Mouse (Mus musculus) kidney, postnatal 10 days (tissue): ENCODE data around the gene Rmi2.
A peak's percentile ranks its signal among the peaks of the same experiment; 100 is the strongest.
"Not testable (repeated sequence)": the region's sequence is repeated elsewhere in the genome, so short reads cannot be mapped to it uniquely, and the experiment has no call there.

Source experiments
- DNase-seq: peaks from one replicate; pipeline ENCODE4 v3.0.0; 2021; ENCODE audit warnings: mixed read lengths

Rmi2 gene

DNA sequence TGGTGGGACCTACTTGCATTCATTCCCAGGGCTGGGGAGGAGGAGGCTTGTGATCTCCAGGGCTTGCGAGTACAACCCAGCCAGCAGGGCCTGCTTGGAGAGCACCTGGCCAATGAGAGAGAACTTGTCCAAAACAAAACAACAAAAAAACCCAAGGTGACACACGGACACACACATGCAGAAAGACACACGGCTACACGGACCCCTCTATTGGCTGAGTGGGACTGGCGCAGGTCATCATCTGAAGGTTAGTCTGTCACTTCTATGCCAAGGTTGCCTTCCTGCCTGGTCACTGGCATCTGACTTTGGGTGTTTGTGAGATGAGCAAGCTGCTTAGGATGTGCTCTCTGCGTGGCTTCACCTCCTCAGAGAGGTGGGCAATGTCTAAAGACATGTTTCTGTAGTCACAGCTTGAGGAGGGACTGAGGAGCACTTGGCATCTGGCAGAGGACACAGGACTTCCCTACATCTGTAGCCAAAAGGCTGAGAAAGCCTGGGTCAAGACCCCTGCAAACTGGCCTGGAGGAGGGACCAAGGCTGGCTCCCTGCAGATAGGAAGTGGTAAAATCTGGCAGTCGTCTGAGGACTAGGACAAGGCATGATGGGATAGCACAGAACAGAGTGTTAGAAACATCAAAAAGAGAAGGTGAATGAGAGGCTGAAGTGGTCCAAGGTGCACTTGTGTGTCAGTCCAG, 6.9 kb upstream of the Rmi2 start:
- no peak for DNase-seq

DNA sequence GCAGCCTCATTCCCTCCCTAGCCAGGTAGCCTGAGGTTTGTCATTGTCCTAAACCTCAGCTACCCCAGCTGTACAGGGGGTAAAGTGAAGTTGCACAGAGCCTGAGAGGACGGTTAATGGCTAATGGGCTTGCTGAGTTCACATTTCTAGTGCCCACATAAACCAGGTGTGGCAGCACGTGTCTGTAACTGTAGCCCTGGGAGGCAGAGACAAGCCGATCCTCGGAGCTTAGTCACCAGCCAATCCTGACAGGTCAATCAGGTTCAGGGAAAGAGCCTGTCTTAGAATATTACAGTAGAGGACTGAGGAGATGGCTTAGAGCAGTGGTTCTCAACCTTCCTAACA, 6.4 kb upstream of the Rmi2 start:
- DNase-seq: no peak

DNA sequence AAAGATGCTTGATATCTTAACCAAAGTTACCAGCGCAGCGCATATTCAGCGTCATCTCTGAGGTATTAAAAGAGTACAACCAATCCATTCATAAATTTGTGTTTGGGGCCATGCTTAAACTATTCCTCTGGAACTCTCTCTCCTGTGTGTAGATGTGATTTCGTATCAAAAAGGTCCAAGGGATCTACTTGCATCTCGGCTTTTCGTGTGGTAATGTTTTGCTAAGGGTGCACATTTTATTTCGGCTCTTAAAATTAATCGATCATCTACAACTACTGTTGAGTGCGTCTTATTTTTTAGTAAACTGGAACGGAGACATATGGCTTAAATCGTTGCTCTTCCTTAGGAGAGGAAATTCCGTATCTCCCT, 333 bp upstream of the Rmi2 start:
- DNase-seq: no peak

DNA sequence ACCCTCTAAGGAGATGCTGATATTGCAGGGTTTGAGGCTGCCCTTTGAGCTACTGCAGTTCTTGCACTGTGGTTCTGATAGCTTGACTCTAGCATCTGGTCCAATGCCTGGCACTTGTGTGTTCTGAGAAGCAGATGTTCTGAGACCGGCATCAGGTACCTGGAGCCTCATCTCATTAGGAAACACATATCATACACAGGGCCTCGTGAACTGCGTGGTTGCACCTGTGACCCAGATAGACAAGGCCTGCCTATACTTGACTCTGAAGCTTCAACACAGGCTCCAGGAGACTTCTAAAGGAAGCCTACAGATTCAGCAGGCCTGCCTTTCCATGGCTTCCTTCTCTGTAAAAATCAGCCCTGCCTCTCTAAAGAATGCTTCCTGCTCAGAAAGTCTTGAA, 1.5 kb downstream of the Rmi2 start:
- no peak for DNase-seq

DNA sequence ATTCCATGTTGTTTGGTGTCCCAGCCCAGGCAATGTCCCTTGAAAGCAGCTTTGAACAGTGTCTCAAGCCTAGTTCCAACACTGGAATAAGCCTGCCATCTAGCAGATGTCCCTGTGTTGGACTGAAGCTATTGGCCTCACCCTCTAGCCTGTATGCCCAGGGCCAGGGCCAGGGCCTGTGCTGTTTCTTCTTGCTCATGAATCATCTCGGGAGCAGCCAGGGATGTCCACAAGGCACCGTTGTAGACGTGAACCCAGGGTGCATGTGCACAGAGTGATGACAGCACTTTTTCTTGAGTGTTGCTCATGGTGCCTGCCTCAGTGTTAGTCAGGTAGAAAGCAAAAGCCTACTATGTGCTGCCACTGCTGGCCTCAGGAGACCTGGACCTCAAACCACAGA, 2.4 kb downstream of the Rmi2 start:
- DNase-seq: no peak

DNA sequence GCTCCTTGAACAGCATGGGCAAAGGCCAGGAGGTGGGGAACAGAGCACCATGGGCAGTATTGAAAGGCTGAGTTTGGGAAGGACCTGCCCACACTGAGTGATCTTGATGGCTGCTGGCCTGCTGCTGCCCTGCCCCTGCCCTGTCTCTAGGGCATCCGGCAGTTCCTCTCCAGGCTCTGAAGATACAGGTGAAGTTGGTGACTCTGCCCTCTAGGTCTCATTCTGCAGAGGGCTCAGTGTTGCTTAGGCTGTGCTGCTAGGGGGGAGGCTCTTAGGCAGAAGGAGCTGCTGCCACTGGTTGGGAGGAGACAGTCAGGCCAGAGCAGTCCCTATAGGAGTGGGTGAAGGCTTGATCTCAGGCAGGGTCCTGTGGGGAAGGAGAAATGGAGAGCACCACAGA, 3.0 kb downstream of the Rmi2 start:
- DNase-seq: no peak

DNA sequence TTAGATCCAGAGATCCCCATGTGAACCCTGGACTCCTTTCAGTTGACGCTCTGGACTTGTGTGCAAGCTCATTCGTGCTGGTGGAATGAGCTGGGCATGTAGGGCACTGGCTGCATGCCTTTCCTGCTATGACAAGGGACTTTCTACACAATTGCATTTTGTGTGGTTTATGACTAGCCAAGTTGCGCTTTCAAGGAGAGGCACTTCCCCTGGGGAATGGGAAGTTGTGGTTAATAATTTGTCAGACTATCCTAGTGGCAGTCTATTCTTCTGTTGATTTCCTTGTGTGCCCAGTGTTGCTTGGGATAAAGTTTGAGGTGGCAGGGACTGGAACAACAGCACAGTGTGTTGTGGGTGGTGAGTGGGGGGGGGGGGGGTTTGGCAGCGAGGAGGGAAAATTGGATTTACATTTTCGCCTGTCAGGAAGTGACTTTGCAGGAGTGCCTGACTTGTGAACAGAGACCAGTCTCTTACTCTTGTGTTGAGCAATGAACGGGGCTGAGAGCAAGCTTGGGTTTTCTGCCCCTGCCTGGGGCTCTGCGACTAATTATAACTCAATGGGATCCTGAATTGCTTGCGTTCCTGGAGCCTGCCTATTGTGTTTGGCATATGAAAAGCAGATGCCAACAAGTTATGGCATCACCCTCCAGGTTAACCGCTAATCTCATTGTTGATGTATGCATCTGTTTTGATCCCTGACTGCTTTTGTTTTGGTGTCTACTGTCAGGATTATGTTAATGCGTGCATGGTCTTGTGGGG, 3.8 kb downstream of the Rmi2 start:
- DNase-seq: no peak

DNA sequence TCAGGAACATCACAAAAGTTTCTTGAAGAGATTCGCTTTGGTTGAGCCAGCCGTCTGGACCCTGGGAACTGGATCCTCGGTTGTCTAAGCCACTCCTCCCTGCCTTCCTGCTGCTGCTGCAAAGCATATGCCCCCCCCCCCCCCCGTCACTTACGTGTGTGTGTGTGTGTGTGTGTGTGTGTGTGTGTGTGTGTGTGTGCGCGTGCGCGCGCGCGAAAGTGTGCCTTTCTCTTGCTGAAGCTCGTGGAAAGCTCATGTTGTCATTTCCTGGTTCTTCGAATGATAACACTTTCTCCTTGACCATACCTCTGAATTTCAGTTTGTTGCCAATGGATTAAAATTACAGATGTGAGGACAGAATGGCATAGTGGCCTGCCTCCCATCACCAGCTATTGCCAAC, 5.2 kb downstream of the Rmi2 start:
- DNase-seq: no peak

DNA sequence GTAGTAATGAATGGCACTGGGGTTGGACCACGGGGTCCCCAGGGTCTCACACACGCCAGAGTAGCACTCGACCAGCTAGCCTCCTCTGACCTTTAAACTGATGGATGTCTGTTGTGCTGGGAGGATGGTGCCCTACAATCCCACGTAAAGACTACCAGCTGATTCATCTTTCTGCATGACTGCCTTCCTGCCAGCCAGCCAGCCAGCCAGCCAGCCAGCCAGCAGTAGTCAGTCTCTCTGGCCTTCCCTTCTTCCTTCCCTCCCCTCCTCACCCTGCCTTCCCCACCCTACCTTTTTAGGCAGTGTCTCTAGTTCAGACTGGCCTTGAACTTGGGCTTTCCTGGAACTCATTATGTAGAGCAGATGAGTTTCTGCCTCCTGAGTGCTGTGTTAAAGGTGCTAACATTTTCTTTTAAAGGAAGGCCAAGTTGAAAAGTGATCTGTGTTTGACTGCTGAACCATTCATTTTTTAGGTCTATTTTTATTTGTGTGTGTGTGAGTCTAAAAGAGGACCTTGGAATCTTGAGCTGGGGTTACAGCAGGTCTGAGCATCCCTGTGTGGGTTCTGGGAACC, 7.5 kb downstream of the Rmi2 start:
- DNase-seq: peak; percentile 52

DNA sequence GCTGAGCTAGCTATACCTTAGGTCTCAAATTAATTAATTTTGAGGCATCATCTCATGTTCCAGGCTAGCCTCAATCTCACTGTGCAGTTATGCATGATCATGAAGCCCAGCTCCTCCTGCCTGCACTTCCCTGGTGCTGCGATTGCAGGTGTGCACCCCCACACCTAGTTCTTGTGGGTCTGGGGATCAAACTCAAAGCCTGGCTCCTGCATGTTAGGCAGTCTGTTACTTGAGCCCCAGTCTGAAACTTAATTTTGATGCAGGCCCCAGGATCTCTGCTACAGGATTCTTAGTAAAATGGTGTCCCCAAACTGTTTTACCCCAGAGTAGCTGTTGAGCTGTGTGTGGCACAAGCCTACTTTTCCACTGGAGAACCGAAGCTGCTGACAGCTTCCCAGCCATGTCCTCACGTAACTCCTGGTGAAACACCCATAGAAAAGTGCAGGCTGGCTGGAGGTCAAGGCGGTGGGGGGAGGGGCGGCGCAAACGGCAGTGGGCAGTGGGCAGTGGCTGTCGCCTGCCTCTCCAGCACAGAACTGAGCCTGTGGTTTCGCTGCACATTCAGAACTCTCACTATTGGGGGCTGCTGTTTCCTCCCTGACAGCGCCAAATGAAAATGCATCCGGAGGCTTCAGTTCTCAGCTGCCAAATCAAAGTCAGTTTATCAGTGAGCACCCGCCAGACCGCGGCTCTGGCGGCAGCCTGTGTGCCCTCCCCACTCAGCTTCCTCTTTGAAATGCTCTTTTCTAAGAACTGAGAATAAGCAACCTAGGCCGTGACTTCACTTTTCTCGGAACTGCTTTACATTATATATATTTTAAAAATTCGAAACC, 8.8 kb downstream of the Rmi2 start:
- DNase-seq: peak; percentile 69

DNA sequence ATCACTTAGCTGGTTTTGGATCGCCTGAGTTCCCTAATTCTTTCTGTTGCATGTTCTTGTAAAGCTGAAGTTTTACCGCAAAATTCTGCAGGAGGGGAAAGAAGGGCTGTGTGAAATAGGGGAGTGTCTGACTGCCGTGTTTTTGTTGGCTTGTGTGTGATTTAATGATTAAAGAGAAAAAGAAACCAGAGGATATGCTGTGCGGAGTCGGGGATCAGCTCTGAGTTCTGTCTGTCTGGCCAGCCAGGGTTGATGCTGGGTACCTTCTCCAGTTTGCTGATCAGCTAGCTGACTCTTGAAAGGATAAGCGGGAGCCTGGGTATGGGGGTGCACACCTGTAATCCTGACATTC, 9.4 kb downstream of the Rmi2 start:
- DNase-seq: no peak

DNA sequence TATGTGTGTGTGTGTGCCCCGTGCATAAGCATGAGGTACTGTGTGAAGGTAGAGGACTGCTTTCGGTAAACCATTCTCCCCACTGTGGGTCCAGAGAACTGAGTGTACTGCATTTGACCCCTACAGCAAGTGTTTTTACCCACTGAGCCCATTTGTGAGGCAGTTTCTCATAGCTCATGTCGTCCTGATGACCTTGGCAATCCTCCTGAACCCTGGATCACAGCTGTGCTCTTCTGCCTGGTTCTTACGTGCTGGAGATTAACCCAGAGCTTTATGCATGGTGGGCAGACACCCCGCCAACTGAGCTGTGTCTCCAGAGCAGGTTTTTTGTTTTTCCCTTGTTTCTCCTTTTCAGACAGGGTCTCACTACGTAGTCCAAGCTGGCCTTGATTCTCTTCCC, 11.1 kb downstream of the Rmi2 start:
- no peak for DNase-seq

DNA sequence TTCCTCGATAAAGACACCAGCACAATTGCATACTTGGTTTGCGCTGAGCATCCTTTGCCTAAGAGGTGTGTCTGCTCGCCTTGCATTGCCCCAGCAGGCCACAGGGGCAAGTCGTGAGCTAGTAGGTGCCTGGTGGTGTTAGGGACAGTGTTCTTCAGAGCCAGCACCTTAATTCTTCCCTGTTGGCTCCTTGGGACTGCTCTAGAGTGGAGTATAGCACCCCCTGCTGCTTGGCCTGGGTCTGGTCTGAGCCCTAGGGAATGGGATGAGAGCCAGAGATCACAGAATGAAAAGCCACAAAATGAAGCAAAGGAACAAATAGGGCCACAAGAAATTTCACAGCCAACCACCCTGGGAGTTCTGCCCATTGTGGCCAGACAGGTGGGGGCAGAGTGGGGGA, 11.6 kb downstream of the Rmi2 start:
- DNase-seq: peak; percentile 84

DNA sequence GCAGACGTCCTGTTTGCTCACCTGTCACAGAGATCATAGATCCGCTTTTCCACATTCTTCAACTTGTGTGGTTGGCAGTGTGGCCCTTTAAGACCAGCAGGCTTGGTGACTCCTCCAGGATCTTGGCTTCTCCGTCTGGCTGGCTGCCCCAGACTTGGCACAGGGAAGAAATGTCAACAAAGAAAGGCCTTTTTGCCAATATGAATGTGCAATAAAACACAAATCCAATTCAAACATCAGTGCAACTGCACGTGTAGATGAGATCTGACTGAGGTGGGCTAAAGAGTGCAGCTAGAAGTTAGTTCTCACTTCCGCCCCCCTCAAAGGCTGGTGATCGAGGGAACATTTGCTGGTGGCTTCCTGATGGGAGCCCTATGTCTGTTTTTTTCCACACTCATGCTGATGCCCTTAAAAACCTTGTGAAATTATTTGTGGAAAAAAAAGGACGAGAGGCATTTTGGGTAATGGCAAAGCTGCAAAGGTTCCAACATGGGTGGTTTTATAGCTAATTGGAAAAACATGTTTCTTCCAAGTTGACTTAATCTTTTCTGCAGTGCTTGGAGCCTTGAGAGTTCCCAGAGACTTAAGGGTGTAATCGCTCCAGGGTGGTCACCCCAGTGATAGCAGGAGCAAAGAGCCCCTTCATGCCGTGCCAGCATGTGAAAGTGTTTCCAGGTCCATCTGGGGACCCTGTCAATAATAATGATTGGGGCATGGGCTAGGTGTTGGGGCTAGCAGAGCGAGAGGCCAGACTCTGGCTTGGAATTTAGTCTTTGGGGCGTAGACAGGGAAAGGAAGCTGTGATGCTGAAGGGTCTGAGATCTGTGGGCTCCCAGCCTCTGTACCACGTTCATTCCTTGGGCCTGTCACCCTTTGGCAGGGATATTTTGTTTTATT, 15.4 kb downstream of the Rmi2 start:
- DNase-seq: peak; percentile 66

DNA sequence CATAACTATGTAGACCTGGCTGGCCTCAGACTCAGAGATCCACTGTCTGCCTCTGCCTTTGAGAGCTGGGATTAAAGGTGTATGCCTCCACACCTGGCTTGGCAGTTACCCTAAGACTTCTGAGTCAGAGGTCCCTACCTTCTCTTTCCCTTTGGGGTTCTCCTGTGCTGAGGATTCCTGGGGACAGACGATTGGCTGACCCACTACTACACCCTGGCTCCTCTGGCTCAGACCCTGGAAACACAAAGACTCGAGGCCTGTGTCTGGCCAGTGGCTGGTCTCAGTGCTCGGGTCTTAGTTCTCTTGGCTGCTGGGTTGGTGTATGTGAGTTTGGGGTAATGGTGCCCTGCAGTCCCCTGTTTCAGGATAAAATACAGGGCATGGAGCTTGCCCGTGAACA, 16.0 kb downstream of the Rmi2 start:
- DNase-seq: no peak

DNA sequence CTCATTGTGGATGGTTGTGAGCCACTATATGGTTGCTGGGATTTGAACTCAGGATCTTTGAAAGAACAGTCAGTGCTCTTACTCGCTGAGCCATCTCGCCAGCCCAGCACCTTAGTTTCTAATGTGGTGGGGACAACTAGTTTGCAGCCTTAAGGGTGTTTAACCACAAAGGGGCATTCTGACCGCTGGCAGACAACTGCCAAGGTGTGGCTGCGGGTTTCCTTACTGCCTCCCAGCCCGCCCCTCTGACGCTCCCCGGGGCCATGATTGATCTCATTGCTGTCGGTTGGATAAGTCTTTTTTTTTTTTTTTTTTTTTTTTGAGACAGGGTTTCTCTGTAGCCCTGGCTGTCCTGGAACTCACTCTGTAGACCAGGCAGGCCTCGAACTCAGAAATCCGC, 17.4 kb downstream of the Rmi2 start:
- not testable (repeated sequence) for DNase-seq

DNA sequence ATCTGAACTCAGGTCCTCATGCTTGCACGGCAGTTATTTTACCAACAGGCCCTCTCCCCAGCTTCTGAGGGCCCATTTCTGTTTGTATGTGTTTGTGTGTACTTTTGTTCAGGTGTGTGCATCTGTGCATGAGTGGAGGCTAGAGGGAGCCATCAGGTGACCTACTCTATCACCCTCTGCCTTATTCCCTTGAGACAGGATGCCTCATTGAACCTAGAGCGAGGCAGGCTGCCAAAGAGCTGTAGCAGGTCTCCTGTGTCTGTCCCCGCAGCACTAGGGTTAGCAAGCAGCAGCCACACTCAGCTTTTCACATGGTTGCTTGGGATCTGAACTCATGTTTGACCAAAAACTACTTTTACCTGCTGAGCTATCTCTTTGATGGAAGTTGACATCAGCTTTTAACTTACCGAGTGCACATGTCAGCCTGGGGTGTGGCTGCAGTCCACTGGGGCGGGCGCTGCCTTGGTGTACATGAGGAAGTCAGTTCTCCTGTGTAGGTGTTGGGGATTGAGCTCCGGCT, 24.9 kb downstream of the Rmi2 start:
- DNase-seq: no peak

DNA sequence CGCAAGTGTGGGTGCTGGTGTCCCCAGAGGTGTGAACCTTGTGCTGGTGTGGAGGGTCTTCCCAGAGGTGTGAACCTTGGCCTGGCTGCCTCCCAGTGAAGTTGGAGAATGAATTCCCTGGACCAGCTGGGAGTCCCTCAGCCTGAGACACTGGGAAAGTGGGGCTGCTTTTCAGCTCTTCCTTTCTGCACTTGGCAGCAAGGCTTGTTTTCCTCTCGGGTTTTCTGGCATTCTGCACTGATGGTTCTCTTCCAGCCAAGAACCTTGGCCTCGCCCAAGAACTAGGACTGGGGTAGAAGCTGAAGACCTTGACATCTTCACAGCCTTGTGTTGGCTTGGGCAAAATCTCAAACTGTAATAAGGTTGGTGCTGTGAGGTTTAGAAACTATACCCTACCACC, 26.5 kb downstream of the Rmi2 start:
- DNase-seq: no peak

DNA sequence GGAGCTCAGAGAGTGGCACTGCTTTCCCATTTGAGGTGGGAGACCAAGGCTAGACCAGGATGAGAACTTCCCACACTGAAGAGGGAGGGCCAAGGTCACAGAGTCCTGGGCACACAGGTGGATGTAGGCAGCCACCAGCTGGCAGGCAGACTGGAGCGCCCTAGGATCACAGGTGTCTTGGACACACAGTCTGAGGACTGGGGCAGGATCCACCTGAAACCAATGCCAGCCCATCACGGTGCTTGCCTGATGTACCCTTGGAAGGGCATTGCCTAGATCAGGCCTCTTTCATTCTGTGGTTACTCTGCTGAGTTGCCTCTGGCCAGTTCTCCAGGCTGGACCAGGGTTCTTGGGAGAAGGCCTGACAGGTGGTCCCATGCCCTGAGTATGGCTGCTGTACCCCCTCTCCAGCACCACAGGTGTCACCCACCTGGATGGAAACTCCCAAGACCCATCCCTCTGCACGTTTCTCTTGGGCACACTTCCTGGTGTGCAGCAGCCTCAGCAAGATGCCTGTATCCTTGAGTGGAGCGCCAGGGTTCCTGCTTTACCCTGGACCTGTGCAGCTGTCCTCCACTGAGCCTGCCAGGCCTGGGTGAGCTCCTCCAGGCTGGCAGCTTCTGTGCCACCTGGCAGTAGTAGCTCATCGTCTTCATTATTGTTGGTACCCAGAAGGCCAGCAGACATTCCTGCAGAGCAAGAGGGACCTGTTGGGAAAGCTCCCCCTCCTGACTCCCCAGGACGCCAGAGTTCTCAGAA, 30.2 kb downstream of the Rmi2 start:
- no peak for DNase-seq

DNA sequence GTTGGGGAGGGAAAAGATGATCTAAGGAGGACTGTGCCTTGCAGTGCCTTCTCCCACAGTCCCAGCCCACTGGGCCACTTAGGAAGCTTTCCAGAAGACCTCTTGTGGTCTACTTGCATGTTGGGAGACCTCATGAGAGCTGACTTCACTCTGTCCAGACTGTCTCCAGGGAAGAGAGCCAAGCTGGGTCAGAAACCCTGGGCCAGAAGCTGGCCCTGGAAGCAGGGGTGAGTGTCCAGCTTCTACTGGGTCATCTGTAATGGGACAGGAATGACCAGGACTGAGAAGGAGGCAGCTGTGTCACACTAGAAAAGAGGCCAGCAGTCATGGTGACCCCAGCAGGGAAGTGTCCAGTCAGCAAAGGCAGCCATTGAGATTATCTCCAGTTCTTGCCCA, 30.7 kb downstream of the Rmi2 start:
- peak; percentile 43 for DNase-seq

DNA sequence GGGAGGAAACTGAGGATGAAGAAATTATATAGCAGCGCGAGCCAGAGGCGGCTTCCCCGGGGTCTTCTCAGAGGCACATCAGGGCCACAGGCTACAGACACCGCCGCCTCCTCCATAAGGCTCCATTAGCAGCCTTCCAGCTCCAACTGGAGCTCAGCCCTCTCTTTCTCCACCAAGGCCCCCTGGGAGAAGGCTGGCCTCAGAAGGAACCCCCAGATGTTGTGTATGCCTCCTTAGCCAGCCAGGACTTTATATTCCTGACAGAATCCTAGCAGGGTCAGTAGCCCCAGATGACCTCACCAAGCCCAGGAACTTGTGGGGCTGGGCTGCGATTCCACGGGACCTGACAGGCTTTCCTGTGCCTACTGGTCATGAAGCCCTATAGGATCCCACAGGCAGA, 32.0 kb downstream of the Rmi2 start:
- DNase-seq: no peak

DNA sequence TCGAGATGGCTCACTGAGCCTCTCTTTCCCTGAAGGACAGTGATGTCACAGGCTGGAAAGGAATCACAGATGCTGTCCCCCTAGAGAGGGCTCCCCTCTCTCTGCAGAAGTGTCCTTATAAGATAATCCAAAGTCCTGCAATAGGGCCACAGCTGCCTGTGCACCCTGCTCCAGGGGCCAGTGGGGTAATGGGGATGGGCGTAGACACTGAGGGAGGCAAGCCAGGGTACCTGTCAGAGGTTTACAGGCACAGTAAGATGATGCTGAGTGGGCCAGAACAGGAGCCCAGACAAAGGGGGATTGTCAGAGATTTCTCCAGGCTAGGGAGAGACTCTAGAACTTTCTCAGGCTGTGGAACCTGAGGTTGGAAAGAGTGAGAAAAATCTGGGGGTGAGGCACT, 32.6 kb downstream of the Rmi2 start:
- DNase-seq: no peak
